Mouse (Mus musculus): ENCODE data around the gene Sct. TPM values are rescaled to one million over a fixed set of nuclear protein-coding genes. Genes with fewer than 3 reads are reported as not detected.

Sct gene
- polyA plus RNA-seq, 1 experiment from 2014 or later: 1.6 TPM

- Histone ChIP-seq H3K9ac (no peak overlapping the region), H3K27ac (no peak overlapping the region), H3K36me3 (no peaks in the 10 kb centered on the region), H3K4me2 (no peak overlapping the region), H3K4me3 (no peak overlapping the region), H3K27me3 (peaks cover 20% of the 10 kb centered on the region), H3K4me1 (replicated peaks) (peaks cover 11% of the 10 kb centered on the region), H3K9me3 (replicated peaks) (no peaks in the 10 kb centered on the region)
- WGBS: 74% methylated on average over 4 of the region's 4 CpGs
- no peak for ATAC-seq (replicated peaks; ENCODE audit: insufficient number of reproducible peaks, insufficient read depth, low FRiP score, low read depth)
These were observed 3.8 kb upstream of the Sct start for GRCm38 (mm10) chr7:141282756-141283155.

- H3K9me3 ChIP-seq (replicated peaks): no peaks in the 10 kb centered on the region
- WGBS: 74% methylated on average over 6 of the region's 6 CpGs
- peaks cover 20% of the 10 kb centered on the region for H3K27me3 ChIP-seq
- ATAC-seq (replicated peaks; ENCODE audit: insufficient number of reproducible peaks, insufficient read depth, low FRiP score, low read depth): no peak
- H3K36me3 ChIP-seq: no peaks in the 10 kb centered on the region
- H3K4me3 ChIP-seq: no peak overlapping the region
- H3K4me1 ChIP-seq (replicated peaks): peaks cover 11% of the 10 kb centered on the region
- no peak overlapping the region for H3K4me2 ChIP-seq
- no peak overlapping the region for H3K9ac ChIP-seq
- H3K27ac ChIP-seq: no peak overlapping the region
These were observed 2.5 kb upstream of the Sct start for GRCm38 (mm10) chr7:141281442-141281841.

DNA sequence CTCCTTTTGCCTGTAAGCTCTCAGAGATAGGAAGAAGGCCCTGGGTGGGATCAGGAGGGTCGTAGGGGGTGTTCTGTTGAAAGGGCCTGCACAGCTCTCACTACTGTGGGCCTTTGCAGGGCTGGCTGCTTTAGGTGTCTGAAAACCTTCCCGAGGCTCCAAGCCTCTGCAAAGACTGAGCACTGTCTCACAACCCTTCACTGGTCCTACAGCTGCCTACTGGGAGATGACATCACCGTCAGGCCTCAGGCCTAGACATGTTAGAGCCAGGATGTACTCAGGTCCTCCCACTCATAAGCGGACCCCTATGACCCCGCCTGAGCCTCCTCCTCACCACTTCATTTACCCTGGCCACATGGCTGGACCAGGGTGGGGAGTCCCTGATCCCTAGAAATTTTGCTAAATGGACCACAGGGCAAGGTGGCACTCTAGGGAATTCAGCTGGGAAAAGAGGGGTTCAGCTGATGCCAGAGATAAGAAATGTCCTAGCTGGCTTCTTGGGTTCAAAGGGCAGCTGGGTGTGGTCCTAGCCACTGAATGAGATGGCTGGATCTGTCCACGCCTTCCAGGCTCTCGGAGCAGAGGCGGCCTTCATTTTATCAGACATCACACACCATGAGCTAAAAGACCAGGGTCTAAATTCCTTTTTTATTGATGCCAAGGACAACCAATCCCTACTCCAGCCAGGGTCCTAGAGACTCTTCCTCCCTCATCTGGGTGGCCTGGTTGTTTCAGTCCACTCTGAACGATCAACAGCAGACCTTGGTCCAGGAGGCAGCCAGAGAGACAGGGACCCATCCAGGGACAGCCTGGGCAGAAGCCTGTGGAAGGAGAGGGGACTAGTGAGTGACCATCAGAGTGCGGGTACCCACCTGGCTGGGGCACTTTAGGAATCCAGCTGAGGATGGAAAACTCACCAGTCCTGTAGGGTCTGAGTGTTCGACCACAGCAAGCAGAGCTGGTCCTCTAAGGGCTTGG, 943 bp downstream of the Sct start:
- Histone ChIP-seq H3K4me3 (peak overlapping the region; percentile 52; the same call in 1 of the 2 replicates), H3K9ac (no peak overlapping the region), H3K4me2 (peak overlapping the region; percentile 97; the same call in 1 of the 2 replicates), H3K36me3 (no peaks in the 10 kb centered on the region), H3K27me3 (peaks cover 25% of the 10 kb centered on the region), H3K27ac (no peak overlapping the region), H3K9me3 (replicated peaks) (no peaks in the 10 kb centered on the region), H3K4me1 (replicated peaks) (peaks cover 11% of the 10 kb centered on the region)
- WGBS: 78% methylated on average over 11 of the region's 11 CpGs
- ATAC-seq (replicated peaks; ENCODE audit: insufficient number of reproducible peaks, insufficient read depth, low FRiP score, low read depth): peak; percentile 21

GRCm38 (mm10) chr7:141276546-141276945, 2.4 kb downstream of the Sct start, which contains the start of gene Cdhr5:
Cdhr5 (minus strand) TSS chr7:141276786.
- WGBS: 75% methylated on average over 11 of the region's 11 CpGs
- no peak within 1 kb of the TSS for H3K4me2 ChIP-seq
- no peaks in the 10 kb centered on the region for H3K36me3 ChIP-seq

DNA sequence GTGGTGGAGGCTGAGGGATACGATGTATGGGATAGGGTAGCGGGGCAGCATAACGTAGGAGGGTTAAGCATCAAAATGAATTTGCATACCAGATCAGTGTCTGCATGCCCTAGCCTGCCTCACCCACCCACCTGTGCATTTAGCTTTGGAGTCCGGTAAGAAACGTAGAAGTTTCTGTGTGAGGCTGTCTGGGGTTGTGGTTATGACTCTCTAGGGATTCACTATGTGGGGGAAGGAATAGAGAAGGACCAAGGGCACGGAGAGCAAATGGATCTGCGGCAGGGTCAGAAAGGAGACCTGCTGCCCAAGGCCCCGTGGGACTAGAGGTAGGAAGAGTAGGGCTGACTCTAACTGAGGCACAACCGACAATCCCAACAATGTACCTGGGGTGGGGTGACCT, 3.6 kb downstream of the Sct start:
- 84% methylated on average over 9 of the region's 9 CpGs for WGBS
- Histone ChIP-seq H3K27ac (no peak overlapping the region), H3K9ac (no peak overlapping the region), H3K27me3 (peaks cover 25% of the 10 kb centered on the region), H3K4me2 (no peak overlapping the region), H3K36me3 (no peaks in the 10 kb centered on the region), H3K4me3 (no peak overlapping the region), H3K4me1 (replicated peaks) (peaks cover 11% of the 10 kb centered on the region), H3K9me3 (replicated peaks) (no peaks in the 10 kb centered on the region)
- ATAC-seq (replicated peaks; ENCODE audit: insufficient number of reproducible peaks, insufficient read depth, low FRiP score, low read depth): no peak

More at GRCm38 (mm10) chr7:141276546-141276945, 2.4 kb downstream of the Sct start, which contains the start of gene Cdhr5:
- no peak within 1 kb of the TSS for H3K27ac ChIP-seq
- no peak within 1 kb of the TSS for H3K9ac ChIP-seq
- peaks cover 25% of the 10 kb centered on the region for H3K27me3 ChIP-seq
- peaks cover 11% of the 10 kb centered on the region for H3K4me1 ChIP-seq (replicated peaks)
- H3K4me3 ChIP-seq: no peak within 1 kb of the TSS
- ATAC-seq (replicated peaks; ENCODE audit: insufficient number of reproducible peaks, insufficient read depth, low FRiP score, low read depth): no peak
- H3K9me3 ChIP-seq (replicated peaks): no peaks in the 10 kb centered on the region

GRCm38 (mm10) chr7:141270631-141271030, 8.3 kb downstream of the Sct start:
- Histone ChIP-seq H3K4me2 (no peak overlapping the region), H3K4me1 (replicated peaks) (peaks cover 8% of the 10 kb centered on the region), H3K9ac (no peak overlapping the region), H3K27me3 (peaks cover 5% of the 10 kb centered on the region; the same call in 1 of the 2 replicates), H3K4me3 (no peak overlapping the region), H3K9me3 (replicated peaks) (no peaks in the 10 kb centered on the region), H3K36me3 (no peaks in the 10 kb centered on the region), H3K27ac (no peak overlapping the region)
- no peak for ATAC-seq (replicated peaks; ENCODE audit: insufficient number of reproducible peaks, insufficient read depth, low FRiP score, low read depth)
- 88% methylated on average over 3 of the region's 3 CpGs for WGBS

DNA sequence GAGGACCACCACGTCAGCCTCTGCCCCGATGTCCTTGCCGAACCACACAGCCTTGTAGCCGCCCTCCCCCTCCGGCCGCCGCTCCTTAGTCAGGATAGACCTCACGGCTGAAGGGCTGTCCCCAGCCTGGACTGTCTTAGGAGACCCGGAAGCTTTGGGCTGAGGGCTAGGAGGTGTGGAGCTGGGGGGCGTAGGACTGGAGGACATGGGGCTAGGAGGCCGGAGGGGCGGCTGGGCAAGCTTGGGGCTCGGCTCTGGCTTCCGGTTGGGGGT, 9.7 kb downstream of the Sct start:
- 73% methylated on average over 14 of the region's 14 CpGs for WGBS
- Histone ChIP-seq H3K4me3 (peak overlapping the region; percentile 19), H3K9me3 (replicated peaks) (no peaks in the 10 kb centered on the region), H3K27me3 (no peaks in the 10 kb centered on the region), H3K9ac (no peak overlapping the region), H3K4me2 (peak overlapping the region; percentile 52), H3K4me1 (replicated peaks) (peaks cover 16% of the 10 kb centered on the region), H3K36me3 (no peaks in the 10 kb centered on the region), H3K27ac (no peak overlapping the region)
- ATAC-seq (replicated peaks; ENCODE audit: insufficient number of reproducible peaks, insufficient read depth, low FRiP score, low read depth): no peak

GRCm38 (mm10) chr7:141268466-141269272, 10.3 kb downstream of the Sct start:
- 60% methylated on average over 24 of the region's 24 CpGs for WGBS
- peaks cover 16% of the 10 kb centered on the region for H3K4me1 ChIP-seq (replicated peaks)
- H3K9ac ChIP-seq: no peak overlapping the region
- peak overlapping the region; percentile 52 for H3K4me2 ChIP-seq
- H3K9me3 ChIP-seq (replicated peaks): no peaks in the 10 kb centered on the region
- no peaks in the 10 kb centered on the region for H3K27me3 ChIP-seq
- no peak overlapping the region for H3K27ac ChIP-seq
- peaks cover 5% of the 10 kb centered on the region; the same call in 1 of the 2 replicates for H3K36me3 ChIP-seq
- ATAC-seq (replicated peaks; ENCODE audit: insufficient number of reproducible peaks, insufficient read depth, low FRiP score, low read depth): no peak
- H3K4me3 ChIP-seq: peak overlapping the region; percentile 19

GRCm38 (mm10) chr7:141265739-141266561, 13.0 kb downstream of the Sct start, which contains the start of gene Irf7:
Irf7 (minus strand) TSS chr7:141266481.
- H3K4me2 ChIP-seq: peak within 1 kb of the TSS; percentile 89
- H3K27me3 ChIP-seq: no peaks in the 10 kb centered on the region
- H3K9ac ChIP-seq: peak within 1 kb of the TSS; percentile 69
- 8% methylated on average over 25 of the region's 25 CpGs for WGBS
- no peaks in the 10 kb centered on the region for H3K9me3 ChIP-seq (replicated peaks)
- ATAC-seq (replicated peaks; ENCODE audit: insufficient number of reproducible peaks, insufficient read depth, low FRiP score, low read depth): peak; percentile 73
- H3K36me3 ChIP-seq: peaks cover 31% of the 10 kb centered on the region
- H3K4me1 ChIP-seq (replicated peaks): peaks cover 16% of the 10 kb centered on the region
- 0 out of 2 replicates have a peak within 1 kb of the TSS, but pooled peaks have one; percentile 9 for H3K27ac ChIP-seq
- peak within 1 kb of the TSS; percentile 71 for H3K4me3 ChIP-seq

DNA sequence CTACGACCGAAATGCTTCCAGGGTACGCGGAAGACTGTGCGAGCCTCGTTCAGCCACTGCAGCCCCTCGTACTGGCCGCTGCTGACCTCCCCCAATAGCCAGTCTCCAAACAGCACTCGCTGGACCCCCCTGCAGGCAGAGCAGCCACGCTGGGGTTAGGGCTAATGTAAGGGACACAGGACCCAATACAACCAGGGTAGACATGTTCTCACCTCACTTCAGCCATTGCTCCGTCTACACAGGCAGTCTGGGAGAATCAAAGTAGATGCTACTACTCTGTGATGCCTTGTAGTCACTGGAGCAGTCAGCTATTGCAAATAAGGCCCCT, 13.6 kb downstream of the Sct start:
- no peak for ATAC-seq (replicated peaks; ENCODE audit: insufficient number of reproducible peaks, insufficient read depth, low FRiP score, low read depth)
- Histone ChIP-seq H3K27me3 (no peaks in the 10 kb centered on the region), H3K27ac (no peak overlapping the region), H3K4me1 (replicated peaks) (peaks cover 16% of the 10 kb centered on the region), H3K9ac (no peak overlapping the region), H3K9me3 (replicated peaks) (no peaks in the 10 kb centered on the region), H3K4me3 (peak overlapping the region; percentile 71), H3K4me2 (peak overlapping the region; percentile 89), H3K36me3 (peaks cover 37% of the 10 kb centered on the region)
- WGBS: 36% methylated on average over 11 of the region's 11 CpGs
